Mouse (Mus musculus): Measurements from ENCODE around the gene Rab40c. TPM values are rescaled to one million over a fixed set of nuclear protein-coding genes. Genes with fewer than 3 reads are reported as not detected.

Gene Rab40c
- total and polyA plus RNA-seq, 3 experiments = 9.3 to 12.4 (median 10.8) TPM

DNA sequence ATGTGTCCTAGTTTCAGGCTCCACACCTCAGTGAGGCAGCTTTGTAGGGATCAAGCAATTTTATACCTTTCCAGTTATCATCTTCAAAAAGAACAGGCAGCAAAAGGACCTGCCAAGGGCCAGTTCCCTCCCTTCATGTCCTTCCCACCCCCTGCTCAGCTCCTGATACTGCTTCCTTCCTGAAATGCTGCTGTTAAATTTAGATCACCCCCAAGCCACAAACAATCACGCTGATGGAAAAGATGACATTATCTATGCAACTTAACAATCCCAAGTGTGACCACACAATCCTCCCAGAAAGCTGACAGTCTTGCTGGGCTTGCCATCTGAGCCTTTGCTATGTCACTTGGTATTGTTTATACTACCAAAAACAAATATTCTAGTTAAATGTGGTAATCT lies 5.7 kb downstream of the Rab40c start:
- Histone ChIP-seq H3K9me3 (replicated peaks) (no peaks in the 10 kb centered on the region), H3K4me3 (ENCODE audit: low read depth, low read length) (no peak overlapping the region), H3K27me3 (ENCODE audit: insufficient read depth, low read length) (no peaks in the 10 kb centered on the region), H3K4me1 (ENCODE audit: insufficient read depth, low read depth, low read length) (peaks cover 51% of the 10 kb centered on the region), H3K36me3 (replicated peaks) (peaks cover 72% of the 10 kb centered on the region)
- DNase-seq (ENCODE audit: low spot score) = no peak
- ATAC-seq (ENCODE audit: extremely low read depth, insufficient number of reproducible peaks, low FRiP score, poor library complexity, severe bottlenecking) = no peak; the same call in 1 of the 2 replicates
- no peak for TF ChIP-seq CTCF (IDR thresholded peaks at IDR 0.05; ENCODE audit: low read depth, low read length)
- no peak for TF ChIP-seq POLR2AphosphoS5 (IDR thresholded peaks at IDR 0.05; ENCODE audit: insufficient replicate concordance, low read depth, low read length)
- no peak for TF ChIP-seq TAL1 (conservative IDR thresholded peaks at IDR 0.05; ENCODE audit: low read depth, low read length)
- no peak for TF ChIP-seq GATA1 (IDR thresholded peaks at IDR 0.05; ENCODE audit: borderline replicate concordance, low read length)
- no peak for TF ChIP-seq GATA2 (IDR thresholded peaks at IDR 0.05; ENCODE audit: borderline replicate concordance, low read depth, low read length)

DNA sequence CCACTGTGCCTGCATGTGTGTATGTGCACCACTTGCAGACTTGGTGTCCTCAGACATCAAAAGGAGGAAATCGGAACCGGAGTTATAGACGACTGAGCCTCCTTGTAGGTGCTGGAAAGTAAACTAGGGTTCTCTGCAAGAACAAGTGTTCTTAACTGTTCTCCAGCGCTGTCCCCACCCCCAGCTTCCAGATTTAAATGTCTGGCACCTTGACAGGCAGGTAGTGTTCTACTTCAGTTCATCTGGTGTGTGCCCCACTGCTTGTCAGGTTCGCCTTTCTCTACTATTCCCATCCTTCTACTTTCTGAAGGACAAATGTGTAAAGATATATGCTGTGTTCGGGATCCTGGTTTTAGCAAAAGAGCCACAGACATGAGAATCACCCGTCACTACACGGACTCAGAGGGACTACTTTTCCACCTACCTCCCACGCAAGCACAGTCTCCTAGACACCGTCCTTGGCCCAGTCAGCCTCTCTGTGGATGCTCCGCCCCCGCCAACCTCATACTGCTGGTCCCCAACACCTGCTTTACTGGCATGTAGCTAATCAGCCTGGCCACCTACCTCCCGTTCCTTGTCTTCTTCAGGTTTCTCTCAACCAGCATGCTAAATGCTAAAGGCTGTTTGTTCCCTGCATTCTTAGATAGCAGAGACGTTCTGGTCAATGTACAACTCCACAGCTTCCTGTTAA lies 6.2 kb downstream of the Rab40c start:
- Histone ChIP-seq H3K27me3 (ENCODE audit: insufficient read depth, low read length) (no peaks in the 10 kb centered on the region), H3K4me3 (ENCODE audit: low read depth, low read length) (no peak overlapping the region), H3K36me3 (replicated peaks) (peaks cover 70% of the 10 kb centered on the region), H3K9me3 (replicated peaks) (no peaks in the 10 kb centered on the region), H3K4me1 (ENCODE audit: insufficient read depth, low read depth, low read length) (peaks cover 45% of the 10 kb centered on the region)
- ATAC-seq (ENCODE audit: extremely low read depth, insufficient number of reproducible peaks, low FRiP score, poor library complexity, severe bottlenecking) (no peak), DNase-seq (ENCODE audit: low spot score) (no peak)
- TF ChIP-seq GATA2 (IDR thresholded peaks at IDR 0.05; ENCODE audit: borderline replicate concordance, low read depth, low read length) (no peak), TAL1 (conservative IDR thresholded peaks at IDR 0.05; ENCODE audit: low read depth, low read length) (no peak), CTCF (IDR thresholded peaks at IDR 0.05; ENCODE audit: low read depth, low read length) (no peak), POLR2AphosphoS5 (IDR thresholded peaks at IDR 0.05; ENCODE audit: insufficient replicate concordance, low read depth, low read length) (no peak), GATA1 (IDR thresholded peaks at IDR 0.05; ENCODE audit: borderline replicate concordance, low read length) (no peak)

DNA sequence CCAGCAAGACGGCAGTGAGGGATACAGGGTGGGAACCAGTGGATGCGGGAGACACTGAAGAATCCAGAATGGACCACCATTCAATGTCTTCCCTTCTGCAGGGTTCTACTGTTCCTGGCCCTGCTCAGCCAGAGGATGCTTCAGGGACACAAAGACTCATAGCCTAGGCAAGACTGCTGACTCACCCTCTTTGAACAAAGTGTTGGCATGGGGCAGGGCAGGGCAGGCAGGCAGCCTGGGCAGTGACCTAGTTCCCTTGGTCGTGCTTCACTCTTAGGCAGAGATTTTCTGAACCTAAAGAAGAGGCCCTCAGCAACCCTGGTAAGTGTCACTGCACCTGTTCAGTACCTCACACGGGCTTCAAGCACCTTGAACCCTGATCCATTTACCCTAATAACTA lies 7.7 kb downstream of the Rab40c start:
- Histone ChIP-seq H3K4me1 (ENCODE audit: insufficient read depth, low read depth, low read length) (peaks cover 30% of the 10 kb centered on the region), H3K27me3 (ENCODE audit: insufficient read depth, low read length) (no peaks in the 10 kb centered on the region), H3K36me3 (replicated peaks) (peaks cover 68% of the 10 kb centered on the region), H3K9me3 (replicated peaks) (no peaks in the 10 kb centered on the region), H3K4me3 (ENCODE audit: low read depth, low read length) (no peak overlapping the region)
- ATAC-seq (ENCODE audit: extremely low read depth, insufficient number of reproducible peaks, low FRiP score, poor library complexity, severe bottlenecking) (no peak), DNase-seq (ENCODE audit: low spot score) (no peak)
- TF ChIP-seq POLR2AphosphoS5 (IDR thresholded peaks at IDR 0.05; ENCODE audit: insufficient replicate concordance, low read depth, low read length) (no peak), TAL1 (conservative IDR thresholded peaks at IDR 0.05; ENCODE audit: low read depth, low read length) (no peak), CTCF (IDR thresholded peaks at IDR 0.05; ENCODE audit: low read depth, low read length) (no peak), GATA1 (IDR thresholded peaks at IDR 0.05; ENCODE audit: borderline replicate concordance, low read length) (no peak), GATA2 (IDR thresholded peaks at IDR 0.05; ENCODE audit: borderline replicate concordance, low read depth, low read length) (no peak)

DNA sequence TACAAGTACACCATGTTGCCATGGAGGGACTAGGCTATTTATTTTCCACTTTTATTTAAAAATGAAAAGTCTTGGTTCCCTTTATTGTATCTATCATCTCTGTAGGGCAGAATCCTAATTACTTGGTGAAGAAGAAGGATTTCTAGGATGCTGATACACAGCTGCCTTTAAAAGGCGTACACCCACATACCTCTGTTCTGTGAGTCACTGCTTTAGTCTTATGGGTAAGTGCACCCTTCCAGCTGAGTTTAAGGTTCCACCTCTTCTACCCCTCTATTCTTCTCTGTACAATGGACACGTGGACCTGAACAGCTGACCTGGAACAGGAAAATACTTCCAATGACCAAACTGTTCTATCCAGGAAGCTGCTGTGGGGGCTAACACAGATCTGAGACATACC lies 11.9 kb downstream of the Rab40c start:
- TF ChIP-seq CTCF (IDR thresholded peaks at IDR 0.05; ENCODE audit: low read depth, low read length) (no peak), GATA1 (IDR thresholded peaks at IDR 0.05; ENCODE audit: borderline replicate concordance, low read length) (no peak), POLR2AphosphoS5 (IDR thresholded peaks at IDR 0.05; ENCODE audit: insufficient replicate concordance, low read depth, low read length) (no peak), GATA2 (IDR thresholded peaks at IDR 0.05; ENCODE audit: borderline replicate concordance, low read depth, low read length) (no peak), TAL1 (conservative IDR thresholded peaks at IDR 0.05; ENCODE audit: low read depth, low read length) (no peak)
- H3K36me3 ChIP-seq (replicated peaks) = peaks cover 51% of the 10 kb centered on the region
- peaks cover 8% of the 10 kb centered on the region for H3K4me1 ChIP-seq (ENCODE audit: insufficient read depth, low read depth, low read length)
- H3K27me3 ChIP-seq (ENCODE audit: insufficient read depth, low read length) = no peaks in the 10 kb centered on the region
- ATAC-seq (ENCODE audit: extremely low read depth, insufficient number of reproducible peaks, low FRiP score, poor library complexity, severe bottlenecking) (no peak), DNase-seq (ENCODE audit: low spot score) (no peak)
- no peak overlapping the region for H3K4me3 ChIP-seq (ENCODE audit: low read depth, low read length)
- H3K9me3 ChIP-seq (replicated peaks) = no peaks in the 10 kb centered on the region

DNA sequence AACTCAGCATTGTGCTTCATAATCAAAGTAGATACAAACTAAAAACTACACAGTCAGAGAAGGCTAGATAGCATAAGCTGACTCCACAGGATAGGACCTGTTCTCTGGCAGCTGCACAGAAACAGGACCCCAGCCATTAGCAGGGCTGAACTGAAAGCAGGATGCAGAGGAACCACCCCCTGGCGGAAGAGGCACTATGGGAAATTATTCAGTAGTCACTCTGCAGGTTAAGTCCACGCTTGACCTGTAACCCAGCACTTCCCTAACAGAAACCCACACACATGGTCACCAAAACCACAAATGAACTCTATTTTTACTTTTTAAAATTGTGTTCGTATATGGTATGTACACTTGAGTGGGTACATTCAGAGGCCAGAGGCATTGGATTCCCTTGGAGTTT lies 16.5 kb downstream of the Rab40c start:
- ATAC-seq (ENCODE audit: extremely low read depth, insufficient number of reproducible peaks, low FRiP score, poor library complexity, severe bottlenecking) (no peak), DNase-seq (ENCODE audit: low spot score) (no peak)
- TF ChIP-seq CTCF (IDR thresholded peaks at IDR 0.05; ENCODE audit: low read depth, low read length) = no peak
- no peak for TF ChIP-seq POLR2AphosphoS5 (IDR thresholded peaks at IDR 0.05; ENCODE audit: insufficient replicate concordance, low read depth, low read length)
- no peak for TF ChIP-seq GATA1 (IDR thresholded peaks at IDR 0.05; ENCODE audit: borderline replicate concordance, low read length)
- TF ChIP-seq TAL1 (conservative IDR thresholded peaks at IDR 0.05; ENCODE audit: low read depth, low read length) = no peak
- no peak for TF ChIP-seq GATA2 (IDR thresholded peaks at IDR 0.05; ENCODE audit: borderline replicate concordance, low read depth, low read length)
- Histone ChIP-seq H3K27me3 (ENCODE audit: insufficient read depth, low read length) (no peaks in the 10 kb centered on the region), H3K4me1 (ENCODE audit: insufficient read depth, low read depth, low read length) (no peaks in the 10 kb centered on the region), H3K4me3 (ENCODE audit: low read depth, low read length) (no peak overlapping the region), H3K36me3 (replicated peaks) (peaks cover 57% of the 10 kb centered on the region), H3K9me3 (replicated peaks) (peaks cover 2% of the 10 kb centered on the region; the same call in 1 of the 2 replicates)

DNA sequence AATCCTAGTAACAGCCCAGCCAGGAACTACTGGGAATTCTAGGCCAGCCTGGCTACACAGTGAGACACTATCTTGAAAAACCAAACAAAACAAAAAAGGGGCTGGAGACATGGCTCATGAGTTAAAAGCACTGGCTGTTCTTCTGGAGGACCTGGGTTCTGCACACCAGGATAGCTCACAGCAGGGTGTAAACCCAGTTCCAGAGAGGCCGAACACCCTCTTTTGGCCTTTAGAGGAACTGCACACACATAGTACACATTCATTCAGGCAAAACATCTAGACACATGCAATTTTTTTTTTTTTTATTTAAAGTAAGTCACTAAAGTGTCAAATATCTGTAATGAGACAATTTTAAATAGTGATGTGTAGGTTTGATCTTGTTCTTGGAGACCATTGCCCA lies 19.3 kb downstream of the Rab40c start:
- peaks cover 48% of the 10 kb centered on the region for H3K36me3 ChIP-seq (replicated peaks)
- H3K4me3 ChIP-seq (ENCODE audit: low read depth, low read length) = no peak overlapping the region
- no peak for DNase-seq (ENCODE audit: low spot score)
- peaks cover 2% of the 10 kb centered on the region; the same call in 1 of the 2 replicates for H3K9me3 ChIP-seq (replicated peaks)
- ATAC-seq (ENCODE audit: extremely low read depth, insufficient number of reproducible peaks, low FRiP score, poor library complexity, severe bottlenecking) = no peak
- peaks cover 8% of the 10 kb centered on the region for H3K4me1 ChIP-seq (ENCODE audit: insufficient read depth, low read depth, low read length)
- TF ChIP-seq POLR2AphosphoS5 (IDR thresholded peaks at IDR 0.05; ENCODE audit: insufficient replicate concordance, low read depth, low read length) (no peak), CTCF (IDR thresholded peaks at IDR 0.05; ENCODE audit: low read depth, low read length) (no peak), TAL1 (conservative IDR thresholded peaks at IDR 0.05; ENCODE audit: low read depth, low read length) (no peak), GATA2 (IDR thresholded peaks at IDR 0.05; ENCODE audit: borderline replicate concordance, low read depth, low read length) (no peak), GATA1 (IDR thresholded peaks at IDR 0.05; ENCODE audit: borderline replicate concordance, low read length) (no peak)
- no peaks in the 10 kb centered on the region for H3K27me3 ChIP-seq (ENCODE audit: insufficient read depth, low read length)

Measured in G1E (cell line).